Mouse (Mus musculus): ENCODE measurements around the gene L3mbtl4. TPM values are rescaled to one million over a fixed set of nuclear protein-coding genes. Genes with fewer than 3 reads are reported as not detected.

L3mbtl4 gene
- 0.04 TPM in 1 of 2 replicates, not detected in the other for polyA plus RNA-seq (2012; rRNA removed; ENCODE audit: low replicate concordance)

GRCm38 (mm10) chr17:68273527-68273926 lies at the start of gene L3mbtl4:
L3mbtl4 (plus strand) TSS chr17:68273797.

GRCm38 (mm10) chr17:68826323-68826722 lies 552.7 kb downstream of the L3mbtl4 start, which contains the start of gene Tmem200c:
Tmem200c (plus strand) TSS chr17:68826623.

Data from mammary gland, adult 2 months (tissue).